Mouse (Mus musculus): ENCODE measurements around the gene Gm21915.

DNA sequence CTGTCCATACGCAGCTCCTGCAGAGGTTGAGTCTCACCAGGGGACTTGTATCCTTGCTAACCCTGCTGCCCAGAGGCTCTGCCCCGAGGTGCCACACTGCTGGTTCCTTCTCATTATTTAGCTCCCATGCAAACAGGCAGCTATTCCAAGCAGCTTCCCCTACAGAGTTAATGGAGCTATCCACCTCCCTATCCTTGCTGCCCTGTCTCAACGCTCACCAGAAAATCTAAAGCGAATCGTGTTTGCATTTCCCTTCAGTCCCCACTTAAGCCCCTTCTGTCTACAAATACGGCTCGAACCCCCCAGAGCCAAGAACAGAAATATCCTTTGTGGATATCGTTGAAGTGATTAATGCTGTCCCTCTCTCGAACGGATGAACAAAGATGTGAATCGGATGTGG lies 43.8 kb upstream of the Gm21915 start:
- no peak for TF ChIP-seq CTCF (IDR thresholded peaks at IDR 0.05; ENCODE audit: low read depth)
- no peak for TF ChIP-seq EP300 (optimal IDR thresholded peaks at IDR 0.05)
